Mouse (Mus musculus) stomach, embryonic 15.5 days (tissue): ENCODE measurements around the gene Plppr1. TPM values are rescaled to one million over a fixed set of nuclear protein-coding genes. Genes with fewer than 3 reads are reported as not detected.

ENCODE experiments used
- ATAC-seq: fragments of 200-750 bp; cut with Nextera tagmentation; 2 replicates; pipeline ENCODE4 v1.8.0; 2017; ENCODE audit warnings: low read depth, moderate number of reproducible peaks, moderate TSS enrichment; ENCODE audit not compliant: insufficient read depth, low FRiP score
- H3K27ac ChIP-seq: fragments of 300-500 bp; sonication (generic); 2 replicates; pipeline ENCODE4 v1.5.1; 2015; ENCODE audit warnings: mild to moderate bottlenecking, inconsistent platforms
- H3K27me3 ChIP-seq: fragments of 300-500 bp; sonication (generic); replicated peaks from 2 replicates; pipeline ENCODE4 v1.6.1; 2015; ENCODE audit warnings: inconsistent platforms
- H3K36me3 ChIP-seq: fragments of 300-500 bp; sonication (generic); 2 replicates; pipeline ENCODE4 v1.6.1; 2015; ENCODE audit warnings: inconsistent platforms
- H3K4me1 ChIP-seq: fragments of 300-500 bp; sonication (generic); 2 replicates; pipeline ENCODE4 v1.6.1; 2015; ENCODE audit warnings: inconsistent platforms
- H3K4me2 ChIP-seq: fragments of 300-500 bp; sonication (generic); 2 replicates; pipeline ENCODE4 v1.6.1; 2015; ENCODE audit warnings: mild to moderate bottlenecking, inconsistent platforms
- H3K4me3 ChIP-seq: fragments of 300-500 bp; sonication (generic); replicated peaks from 2 replicates; pipeline ENCODE4 v1.5.1; 2015; ENCODE audit warnings: inconsistent platforms
- H3K9ac ChIP-seq: fragments of 300-500 bp; sonication (generic); 2 replicates; pipeline ENCODE4 v1.6.1; 2015; ENCODE audit warnings: inconsistent platforms
- H3K9me3 ChIP-seq: fragments of 300-500 bp; sonication (generic); 2 replicates; pipeline ENCODE4 v1.6.1; 2016; ENCODE audit warnings: inconsistent platforms
- WGBS: fragments of 180-500 bp; shearing (Covaris S2); methylation state at CpG from one replicate; pipeline ENCODE4 v1.1.7; 2015; 5-methylcytosine and 5-hydroxymethylcytosine counted together
- polyA plus RNA-seq: library from polyadenylated mRNA; unstranded; fragments of >200 nt; fragmentation: Nextera tagmentation; extraction: Ambion mirVana; gene quantifications from 2 replicates; pipeline ENCODE4 v1.2.1, GENCODE M21; 2015

Plppr1 gene
- 2.4 and 3.4 TPM in 2 replicates for polyA plus RNA-seq

GRCm38 (mm10) chr4:49059021-49059401 is at the start of gene Plppr1:
Gene Plppr1, plus strand, starts transcription at chr4:49059273.
- Histone ChIP-seq H3K4me2 (peak within 1 kb of the TSS; percentile 98), H3K4me1 (no peaks in the 10 kb centered on the region), H3K9ac (peak within 1 kb of the TSS; percentile 16; the same call in 1 of the 2 replicates), H3K27ac (no peak within 1 kb of the TSS), H3K36me3 (no peaks in the 10 kb centered on the region), H3K27me3 (0 out of 2 replicates have a peak, but pooled peaks cover 6% of the 10 kb centered on the region), H3K4me3 (peak within 1 kb of the TSS; percentile 58), H3K9me3 (no peaks in the 10 kb centered on the region)
- WGBS = 0% methylated on average over 21 of the region's 21 CpGs
- peak; percentile 68 for ATAC-seq

DNA sequence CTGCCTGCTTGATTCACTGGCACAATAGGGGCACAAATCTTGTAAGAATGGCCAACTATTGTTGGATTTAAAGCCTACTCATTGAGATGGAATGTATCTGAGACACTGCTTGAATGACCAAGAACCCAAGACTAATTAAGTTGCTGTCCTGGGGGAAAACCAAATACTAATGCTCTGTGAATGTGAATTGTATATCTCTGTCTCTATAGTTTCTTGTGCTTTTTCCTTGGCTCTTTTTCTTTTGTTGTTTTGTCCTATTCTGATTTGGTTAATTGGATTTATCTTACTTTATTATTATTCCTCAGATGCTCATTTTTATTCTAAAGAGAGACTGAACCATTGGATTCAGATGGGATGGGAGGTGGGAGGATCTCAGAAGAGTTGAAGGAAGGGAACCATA is 42.4 kb upstream of the Plppr1 start:
- Histone ChIP-seq H3K36me3 (no peaks in the 10 kb centered on the region), H3K4me1 (no peaks in the 10 kb centered on the region), H3K27ac (no peak overlapping the region), H3K9me3 (no peaks in the 10 kb centered on the region), H3K4me3 (no peak overlapping the region), H3K4me2 (no peak overlapping the region), H3K27me3 (no peaks in the 10 kb centered on the region), H3K9ac (no peak overlapping the region)
- ATAC-seq = no peak

GRCm38 (mm10) chr4:49023221-49023620 is 35.9 kb upstream of the Plppr1 start:
- Histone ChIP-seq H3K27me3 (no peaks in the 10 kb centered on the region), H3K9ac (no peak overlapping the region), H3K27ac (no peak overlapping the region), H3K4me3 (no peak overlapping the region), H3K4me2 (no peak overlapping the region), H3K9me3 (no peaks in the 10 kb centered on the region), H3K36me3 (no peaks in the 10 kb centered on the region), H3K4me1 (no peaks in the 10 kb centered on the region)
- ATAC-seq = no peak
- 82% methylated on average over 1 of the region's 1 CpGs for WGBS

DNA sequence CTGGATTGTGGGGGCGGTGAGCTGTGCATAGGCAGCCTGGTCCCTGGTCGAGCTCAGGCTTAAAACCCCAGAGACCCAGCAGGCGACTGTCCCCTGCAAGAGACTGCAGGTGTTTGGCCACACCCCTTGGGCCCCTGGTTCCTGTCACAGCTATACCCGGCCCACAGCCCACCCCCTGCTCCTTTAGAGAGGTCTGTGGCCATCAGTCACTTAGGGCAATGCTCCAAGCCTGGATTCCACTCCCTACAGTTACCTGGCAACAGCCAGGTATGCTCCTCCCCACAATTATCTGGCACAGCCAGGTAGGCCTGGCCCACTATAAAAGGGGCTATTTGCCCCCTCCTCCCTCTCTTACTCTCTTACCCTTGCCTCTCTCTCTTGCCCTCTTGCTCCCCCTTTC is 20.8 kb upstream of the Plppr1 start:
- WGBS = 66% methylated on average over 4 of the region's 4 CpGs
- no peak; the same call in 1 of the 2 replicates for ATAC-seq
- Histone ChIP-seq H3K4me2 (no peak overlapping the region), H3K27ac (no peak overlapping the region), H3K27me3 (no peaks in the 10 kb centered on the region), H3K4me1 (no peaks in the 10 kb centered on the region), H3K9me3 (no peaks in the 10 kb centered on the region), H3K4me3 (no peak overlapping the region), H3K36me3 (no peaks in the 10 kb centered on the region), H3K9ac (no peak overlapping the region)

- whole genome bisulfite sequencing = 77% methylated on average over 3 of the region's 3 CpGs
- no peak for ATAC-seq
Measured at GRCm38 (mm10) chr4:49039854-49040253, 19.2 kb upstream of the Plppr1 start.

GRCm38 (mm10) chr4:49041655-49042054 is 17.4 kb upstream of the Plppr1 start:
- Histone ChIP-seq H3K9ac (no peak overlapping the region), H3K4me1 (no peaks in the 10 kb centered on the region), H3K27ac (no peak overlapping the region), H3K27me3 (no peaks in the 10 kb centered on the region), H3K36me3 (no peaks in the 10 kb centered on the region), H3K9me3 (no peaks in the 10 kb centered on the region), H3K4me2 (no peak overlapping the region), H3K4me3 (no peak overlapping the region)
- 77% methylated on average over 1 of the region's 1 CpGs for WGBS
- ATAC-seq = peak; percentile 53; the same call in 1 of the 2 replicates

More at GRCm38 (mm10) chr4:49039854-49040253, 19.2 kb upstream of the Plppr1 start:
- Histone ChIP-seq H3K27me3 (no peaks in the 10 kb centered on the region), H3K4me2 (no peak overlapping the region), H3K9ac (no peak overlapping the region), H3K4me3 (no peak overlapping the region), H3K9me3 (no peaks in the 10 kb centered on the region), H3K4me1 (no peaks in the 10 kb centered on the region), H3K36me3 (no peaks in the 10 kb centered on the region), H3K27ac (no peak overlapping the region)

- WGBS = 85% methylated on average over 1 of the region's 1 CpGs
- no peak for ATAC-seq
- Histone ChIP-seq H3K36me3 (no peaks in the 10 kb centered on the region), H3K27ac (no peak overlapping the region), H3K27me3 (no peaks in the 10 kb centered on the region), H3K4me1 (no peaks in the 10 kb centered on the region), H3K4me3 (no peak overlapping the region), H3K9ac (no peak overlapping the region), H3K9me3 (no peaks in the 10 kb centered on the region), H3K4me2 (no peak overlapping the region)
Measured at GRCm38 (mm10) chr4:49050628-49051027, 8.4 kb upstream of the Plppr1 start.

DNA sequence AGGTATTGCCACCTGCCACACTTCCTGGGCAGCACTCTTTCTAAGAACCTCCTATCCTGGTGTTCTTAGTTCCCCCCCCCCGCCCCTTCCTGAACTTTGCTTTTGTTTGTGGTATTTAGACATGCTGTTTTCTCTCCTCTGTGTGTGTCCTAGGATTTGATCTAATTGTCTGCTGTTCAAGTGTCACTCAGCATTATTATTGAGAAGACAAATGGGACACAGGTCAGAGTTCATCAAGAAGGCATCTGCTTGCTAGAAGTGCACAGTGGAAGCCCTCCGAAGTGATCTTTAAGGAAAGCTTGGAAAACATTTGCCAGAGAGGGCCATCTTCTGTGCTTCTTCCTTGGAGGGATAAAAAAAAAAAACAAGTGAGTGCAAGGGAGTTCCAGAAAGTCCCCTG is 1.2 kb upstream of the Plppr1 start:
- H3K4me2 ChIP-seq = no peak overlapping the region
- ATAC-seq = no peak
- H3K27ac ChIP-seq = no peak overlapping the region

GRCm38 (mm10) chr4:49058557-49058956 is 516 bp upstream of the Plppr1 start:
- ATAC-seq = no peak
- H3K9me3 ChIP-seq = no peaks in the 10 kb centered on the region
- no peaks in the 10 kb centered on the region for H3K4me1 ChIP-seq
- H3K36me3 ChIP-seq = no peaks in the 10 kb centered on the region
- WGBS = 9% methylated on average over 7 of the region's 7 CpGs
- H3K27ac ChIP-seq = no peak overlapping the region
- 0 out of 2 replicates have a peak, but pooled peaks cover 6% of the 10 kb centered on the region for H3K27me3 ChIP-seq
- H3K4me3 ChIP-seq = peak overlapping the region; percentile 58
- H3K4me2 ChIP-seq = peak overlapping the region; percentile 98
- no peak overlapping the region; the same call in 1 of the 2 replicates for H3K9ac ChIP-seq

More for the DNA sequence above, 1.2 kb upstream of the Plppr1 start:
- Histone ChIP-seq H3K4me1 (no peaks in the 10 kb centered on the region), H3K9me3 (no peaks in the 10 kb centered on the region), H3K4me3 (no peak overlapping the region), H3K27me3 (0 out of 2 replicates have a peak, but pooled peaks cover 6% of the 10 kb centered on the region), H3K36me3 (no peaks in the 10 kb centered on the region), H3K9ac (no peak overlapping the region)
- 49% methylated on average over 2 of the region's 2 CpGs for WGBS

DNA sequence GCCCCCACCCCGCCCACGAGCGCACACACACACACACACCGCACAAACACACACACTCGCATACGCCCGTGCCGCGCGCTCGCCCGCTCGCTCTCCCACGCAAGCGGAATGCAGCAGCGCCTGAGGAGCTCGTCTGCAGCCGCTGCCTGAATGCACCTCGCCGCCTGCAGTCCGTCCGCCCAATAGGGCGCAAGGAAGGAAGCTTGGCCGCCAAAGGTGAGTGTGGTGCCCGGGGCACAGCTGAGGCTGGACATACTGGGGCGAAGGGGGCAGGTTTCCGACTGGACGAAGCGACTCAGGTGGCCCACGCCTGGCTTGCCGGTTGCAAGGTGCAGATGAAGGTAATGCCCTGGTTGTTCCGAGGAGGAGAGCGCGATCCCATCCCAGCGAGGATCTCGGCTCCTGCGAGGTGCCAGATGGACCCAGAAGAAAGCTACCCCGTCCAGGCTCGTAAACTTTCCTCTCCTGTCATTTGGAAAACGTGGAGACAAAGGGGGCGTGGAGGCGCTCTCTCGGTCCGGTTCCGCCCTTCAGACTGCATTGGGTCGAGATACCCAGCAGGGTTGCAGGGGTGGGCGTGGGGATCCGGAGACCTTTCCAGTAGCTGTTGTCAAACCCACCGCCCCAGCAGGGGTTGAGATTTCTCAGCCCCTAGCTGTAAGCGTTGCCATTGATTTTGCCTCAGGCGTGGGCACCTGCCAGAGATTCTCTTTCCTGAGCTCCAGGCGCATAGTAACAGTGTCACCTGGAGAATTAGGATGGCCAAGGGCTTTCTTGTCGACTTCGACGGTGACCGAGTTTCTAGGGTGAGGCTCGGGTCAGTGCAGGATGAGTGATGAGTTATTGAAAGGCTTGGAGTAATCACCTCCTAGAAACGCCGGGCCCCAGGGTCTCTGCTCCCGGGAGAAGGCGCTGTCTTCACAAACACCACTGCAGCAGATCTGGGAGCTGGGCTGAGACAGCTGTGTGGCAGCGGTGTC is 619 bp downstream of the Plppr1 start:
- peak overlapping the region; percentile 16; the same call in 1 of the 2 replicates for H3K9ac ChIP-seq
- no peaks in the 10 kb centered on the region for H3K9me3 ChIP-seq
- WGBS = under 1% methylated on average over 62 of the region's 62 CpGs
- H3K27me3 ChIP-seq = 0 out of 2 replicates have a peak, but pooled peaks cover 6% of the 10 kb centered on the region
- ATAC-seq = peak; percentile 74
- peak overlapping the region; percentile 58 for H3K4me3 ChIP-seq
- H3K4me1 ChIP-seq = no peaks in the 10 kb centered on the region
- peak overlapping the region; percentile 98 for H3K4me2 ChIP-seq
- H3K36me3 ChIP-seq = no peaks in the 10 kb centered on the region
- H3K27ac ChIP-seq = no peak overlapping the region

- Histone ChIP-seq H3K27me3 (no peaks in the 10 kb centered on the region), H3K4me1 (no peaks in the 10 kb centered on the region), H3K36me3 (no peaks in the 10 kb centered on the region), H3K9me3 (no peaks in the 10 kb centered on the region), H3K4me2 (no peak overlapping the region), H3K4me3 (no peak overlapping the region), H3K27ac (no peak overlapping the region), H3K9ac (no peak overlapping the region)
- 73% methylated on average over 4 of the region's 4 CpGs for WGBS
- no peak for ATAC-seq
Measured at GRCm38 (mm10) chr4:49069471-49069870, 10.4 kb downstream of the Plppr1 start.

GRCm38 (mm10) chr4:49072886-49073285 is 13.8 kb downstream of the Plppr1 start:
- Histone ChIP-seq H3K4me1 (no peaks in the 10 kb centered on the region), H3K4me2 (no peak overlapping the region), H3K9me3 (no peaks in the 10 kb centered on the region), H3K27ac (no peak overlapping the region), H3K36me3 (no peaks in the 10 kb centered on the region), H3K9ac (no peak overlapping the region), H3K4me3 (no peak overlapping the region), H3K27me3 (no peaks in the 10 kb centered on the region)
- no peak for ATAC-seq
- 56% methylated on average over 4 of the region's 4 CpGs for WGBS
